Mouse (Mus musculus) megakaryocyte, embryonic 14.5 days (primary cell): ENCODE measurements around the gene Cd300e. TPM values are rescaled to one million over a fixed set of nuclear protein-coding genes. Genes with fewer than 3 reads are reported as not detected.
"Not testable (repeated sequence)": the region's sequence is repeated elsewhere in the genome, so short reads cannot be mapped to it uniquely, and the experiment has no call there.

ENCODE experiments used
- H3K27me3 ChIP-seq: replicated peaks from 2 replicates; pipeline ENCODE3; 2012; ENCODE audit warnings: inconsistent platforms
- H3K36me3 ChIP-seq: replicated peaks from 2 replicates; pipeline ENCODE3; 2012; ENCODE audit warnings: low read length, inconsistent platforms, mixed read lengths
- H3K4me1 ChIP-seq: 2 replicates; pipeline ENCODE4 v1.6.1; 2012; ENCODE audit warnings: inconsistent platforms
- H3K4me3 ChIP-seq: replicated peaks from 2 replicates; pipeline ENCODE3; 2012; ENCODE audit warnings: moderate library complexity, mild to moderate bottlenecking, inconsistent platforms
- H3K9me3 ChIP-seq: 2 replicates; pipeline ENCODE4 v1.6.1; 2012; ENCODE audit warnings: inconsistent platforms
- FLI1 ChIP-seq: IDR thresholded peaks from 2 replicates; pipeline ENCODE4 v1.6.1; 2012; ENCODE audit warnings: low read length, inconsistent platforms, mixed read lengths
- GATA1 ChIP-seq: IDR thresholded peaks from 3 replicates; pipeline ENCODE4 v1.6.1; 2012; ENCODE audit warnings: mixed read lengths, low read length, inconsistent platforms, borderline replicate concordance
- polyA plus RNA-seq: library from polyadenylated mRNA; stranded (reverse); fragments of >175 nt; gene quantifications from 2 replicates; pipeline ENCODE4 v1.2.3, GENCODE M21; 2012; ENCODE audit warnings: low replicate concordance; ENCODE audit not compliant: insufficient read depth

Gene Cd300e
- polyA plus RNA-seq, 1 experiment, result not detected

DNA sequence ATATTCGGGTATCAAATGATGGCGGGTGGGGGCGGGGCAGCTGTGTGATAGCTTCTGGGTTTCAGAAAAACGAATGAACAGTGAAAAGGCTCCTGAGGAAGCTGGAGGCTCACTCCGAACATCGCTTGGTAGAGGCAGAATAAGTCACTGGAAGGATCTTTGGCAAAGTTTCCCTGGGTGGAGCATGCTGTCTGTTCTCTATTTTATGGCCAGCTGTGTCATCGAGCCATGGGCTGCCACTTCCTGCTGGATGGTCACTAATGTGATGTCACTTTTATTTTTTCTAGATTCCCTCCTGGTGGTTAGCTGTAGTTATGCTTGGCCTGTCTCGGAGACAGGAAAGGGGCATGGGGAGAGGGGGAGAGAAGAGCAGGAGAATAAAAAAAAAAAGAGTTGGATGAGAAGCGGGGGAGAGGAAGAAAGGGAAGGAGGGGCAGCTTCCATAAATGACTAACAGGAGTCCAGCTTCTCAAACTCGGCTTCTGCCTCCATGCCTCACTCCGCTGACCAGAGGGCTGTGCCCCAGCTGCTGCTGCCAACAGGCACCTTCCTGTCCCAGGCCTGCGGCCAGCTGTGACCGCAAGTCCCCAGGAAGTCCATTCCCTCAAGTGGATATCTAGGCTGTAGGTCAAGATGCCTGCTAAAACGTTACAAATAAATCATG lies 9.8 kb upstream of the Cd300e start:
- H3K27me3 ChIP-seq, result peaks cover 52% of the 10 kb centered on the region
- H3K9me3 ChIP-seq, result 0 out of 2 replicates have a peak, but pooled peaks cover 7% of the 10 kb centered on the region
- TF ChIP-seq FLI1 (no peak), GATA1 (no peak)
- H3K4me1 ChIP-seq, result peaks cover 75% of the 10 kb centered on the region
- H3K36me3 ChIP-seq, result no peaks in the 10 kb centered on the region
- H3K4me3 ChIP-seq, result peak overlapping the region; percentile 87

DNA sequence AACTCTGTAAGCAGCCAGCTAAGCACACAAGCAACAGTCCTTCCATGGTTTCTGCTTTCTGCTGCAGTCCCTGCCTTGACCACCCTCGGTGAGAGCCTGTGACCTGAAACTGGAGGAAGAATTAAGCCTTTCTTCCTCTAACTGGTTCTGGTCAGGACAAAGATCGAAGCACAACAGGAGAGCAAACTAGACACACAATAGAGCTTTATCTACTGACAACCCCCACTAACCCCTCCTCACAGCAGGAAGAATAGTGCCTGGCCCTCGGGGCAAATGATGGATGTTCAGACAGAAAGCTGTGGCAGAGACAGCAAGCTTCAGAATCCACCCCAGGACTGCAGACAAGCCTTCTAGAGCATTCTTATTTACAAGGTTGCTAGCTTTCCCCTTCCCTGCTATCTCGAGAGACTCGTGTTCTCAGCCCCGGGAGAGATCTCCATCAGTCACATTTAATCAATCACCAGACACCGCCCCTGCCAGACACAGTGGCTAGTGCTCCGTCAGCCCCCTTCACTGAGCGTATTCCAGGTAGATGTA lies 9.1 kb upstream of the Cd300e start:
- peak overlapping the region; percentile 87 for H3K4me3 ChIP-seq
- peaks cover 55% of the 10 kb centered on the region for H3K27me3 ChIP-seq
- H3K9me3 ChIP-seq, result 0 out of 2 replicates have a peak, but pooled peaks cover 7% of the 10 kb centered on the region
- TF ChIP-seq FLI1 (no peak), GATA1 (no peak)
- H3K36me3 ChIP-seq, result no peaks in the 10 kb centered on the region
- peaks cover 71% of the 10 kb centered on the region for H3K4me1 ChIP-seq

DNA sequence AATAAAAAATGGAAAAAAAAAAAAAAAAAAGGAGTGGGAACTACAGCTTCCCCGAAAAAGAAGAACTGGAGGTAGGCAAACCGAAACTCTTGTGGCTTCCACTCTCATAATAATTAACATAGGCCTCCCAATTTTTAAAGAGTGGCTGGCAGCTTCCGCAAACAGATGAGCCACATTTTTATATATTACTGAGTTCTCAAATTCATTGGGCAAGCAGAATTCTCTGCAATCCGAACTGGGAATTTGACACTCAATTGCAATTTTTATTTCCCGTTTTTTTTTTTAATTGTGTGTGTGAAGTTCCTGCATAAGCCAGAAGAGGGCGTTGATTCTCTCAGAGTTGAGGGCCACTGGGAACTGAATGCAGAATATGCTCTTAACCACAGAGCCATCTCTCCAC lies 4.8 kb upstream of the Cd300e start:
- TF ChIP-seq FLI1 (no peak), GATA1 (no peak)
- no peaks in the 10 kb centered on the region for H3K36me3 ChIP-seq
- H3K4me1 ChIP-seq, result peaks cover 36% of the 10 kb centered on the region
- peaks cover 58% of the 10 kb centered on the region for H3K27me3 ChIP-seq
- H3K4me3 ChIP-seq, result no peak overlapping the region
- H3K9me3 ChIP-seq, result no peaks in the 10 kb centered on the region

DNA sequence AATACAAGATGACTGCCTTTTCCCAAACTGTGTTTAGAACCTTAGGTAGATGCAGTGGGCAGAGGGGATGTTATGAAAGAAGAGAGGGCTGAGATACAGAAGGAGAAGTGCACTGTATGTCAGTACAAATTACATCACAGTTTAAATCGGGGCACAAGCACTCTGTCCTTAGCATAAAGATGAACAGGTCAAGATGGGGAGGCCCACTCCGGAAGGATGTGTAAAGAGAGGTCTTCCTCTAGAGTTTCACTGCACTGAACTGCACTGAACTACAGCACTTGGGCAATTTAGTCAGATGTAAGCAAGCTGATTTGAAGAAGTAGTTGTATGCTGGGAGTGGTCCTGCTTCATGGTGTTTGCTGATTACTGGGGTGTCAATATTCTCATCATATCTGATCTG lies 2.2 kb downstream of the Cd300e start:
- H3K36me3 ChIP-seq, result no peaks in the 10 kb centered on the region
- H3K27me3 ChIP-seq, result peaks cover 59% of the 10 kb centered on the region
- H3K4me1 ChIP-seq, result peaks cover 7% of the 10 kb centered on the region
- no peak for TF ChIP-seq GATA1
- TF ChIP-seq FLI1, result no peak
- no peaks in the 10 kb centered on the region for H3K9me3 ChIP-seq
- H3K4me3 ChIP-seq, result no peak overlapping the region

DNA sequence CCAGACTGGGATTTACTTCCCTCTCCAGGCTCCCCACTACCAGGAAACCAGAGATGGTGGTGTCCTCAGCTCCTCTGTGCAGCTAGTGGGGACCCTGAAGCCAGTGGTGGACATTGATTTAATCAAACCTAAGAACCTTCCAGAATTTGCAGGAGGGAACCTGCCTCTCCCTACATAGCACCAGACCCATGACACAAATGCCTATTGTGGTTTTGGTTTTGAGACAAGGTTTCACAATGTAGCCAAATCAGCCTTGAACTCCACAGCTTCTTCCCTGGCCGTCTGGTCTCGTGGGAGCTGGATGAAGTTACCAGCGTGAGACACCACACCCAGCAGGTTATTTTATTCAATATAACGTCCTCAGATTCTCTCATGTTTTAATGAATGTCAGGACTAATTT lies 3.3 kb downstream of the Cd300e start:
- H3K9me3 ChIP-seq, result no peaks in the 10 kb centered on the region
- H3K36me3 ChIP-seq, result no peaks in the 10 kb centered on the region
- H3K27me3 ChIP-seq, result peaks cover 60% of the 10 kb centered on the region
- H3K4me1 ChIP-seq, result peaks cover 7% of the 10 kb centered on the region
- no peak overlapping the region for H3K4me3 ChIP-seq
- TF ChIP-seq FLI1, result no peak
- TF ChIP-seq GATA1, result no peak

DNA sequence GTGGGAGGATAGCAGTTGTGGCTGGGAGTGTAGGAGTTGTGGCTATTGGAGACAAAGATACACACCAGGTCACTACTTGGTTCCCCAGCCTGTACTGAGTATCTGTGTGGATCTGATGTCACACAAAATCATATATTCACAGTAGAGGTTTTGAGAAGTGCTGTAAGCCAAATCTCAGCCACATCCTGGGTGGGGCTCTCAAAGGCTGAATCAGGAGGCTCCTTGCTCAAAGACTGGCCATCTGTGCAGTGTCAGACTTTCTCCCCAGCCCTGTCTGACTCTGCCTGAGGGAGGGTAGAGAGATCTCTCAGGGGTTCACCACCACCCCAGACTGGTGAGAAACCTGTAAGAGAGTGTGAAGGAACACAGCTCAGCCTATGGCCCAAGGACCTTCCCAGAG lies 7.4 kb downstream of the Cd300e start:
- H3K27me3 ChIP-seq, result peaks cover 48% of the 10 kb centered on the region
- no peaks in the 10 kb centered on the region for H3K9me3 ChIP-seq
- peaks cover 2% of the 10 kb centered on the region; the same call in 1 of the 2 replicates for H3K4me1 ChIP-seq
- TF ChIP-seq GATA1, result no peak
- TF ChIP-seq FLI1, result no peak
- no peaks in the 10 kb centered on the region for H3K36me3 ChIP-seq
- H3K4me3 ChIP-seq, result no peak overlapping the region

DNA sequence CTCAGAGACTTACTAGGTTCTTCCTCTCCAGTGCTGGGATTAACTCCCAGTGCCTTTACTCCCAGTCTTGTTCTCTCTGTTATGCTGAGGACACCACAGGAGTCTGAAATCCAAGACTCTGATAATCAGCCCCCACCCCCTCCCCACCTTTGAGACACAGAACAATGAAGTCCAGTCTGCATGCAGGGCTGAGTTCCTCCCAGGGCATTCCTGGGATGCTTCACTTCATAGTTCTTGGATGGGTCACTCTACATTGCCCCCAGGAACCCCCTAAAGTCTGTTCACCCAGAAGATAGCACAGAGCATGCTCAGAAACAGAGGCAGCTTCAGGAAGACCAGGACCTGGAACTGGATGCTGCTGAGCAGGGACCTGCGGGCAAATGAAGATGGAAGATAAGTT lies 9.0 kb downstream of the Cd300e start:
- Histone ChIP-seq H3K4me3 (no peak overlapping the region), H3K4me1 (peaks cover 2% of the 10 kb centered on the region; the same call in 1 of the 2 replicates), H3K27me3 (peaks cover 41% of the 10 kb centered on the region), H3K9me3 (no peaks in the 10 kb centered on the region), H3K36me3 (no peaks in the 10 kb centered on the region)
- TF ChIP-seq GATA1 (no peak), FLI1 (no peak)

DNA sequence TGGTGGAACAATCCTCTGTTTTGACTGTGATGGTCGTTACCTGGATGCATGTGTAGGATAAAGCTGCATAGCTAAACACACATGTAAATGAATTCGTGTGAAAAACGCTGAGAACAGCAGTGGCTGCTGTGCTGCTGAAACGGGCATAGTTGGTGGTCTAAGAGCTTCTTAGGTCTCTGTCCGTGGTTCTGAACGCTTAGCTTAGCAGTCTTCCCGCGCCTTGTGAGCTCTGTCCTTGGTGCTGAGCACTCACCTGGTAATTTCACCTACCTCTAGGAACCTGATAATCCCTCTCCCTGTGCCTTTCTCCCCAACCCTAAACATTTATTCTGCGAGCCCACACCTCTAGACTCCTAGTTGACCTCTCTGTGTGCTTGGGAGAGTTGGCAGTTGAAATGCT lies 9.8 kb downstream of the Cd300e start:
- H3K4me3 ChIP-seq, result no peak overlapping the region
- no peaks in the 10 kb centered on the region for H3K9me3 ChIP-seq
- no peaks in the 10 kb centered on the region for H3K36me3 ChIP-seq
- TF ChIP-seq GATA1 (no peak), FLI1 (no peak)
- H3K4me1 ChIP-seq, result peaks cover 2% of the 10 kb centered on the region; the same call in 1 of the 2 replicates
- H3K27me3 ChIP-seq, result peaks cover 36% of the 10 kb centered on the region

DNA sequence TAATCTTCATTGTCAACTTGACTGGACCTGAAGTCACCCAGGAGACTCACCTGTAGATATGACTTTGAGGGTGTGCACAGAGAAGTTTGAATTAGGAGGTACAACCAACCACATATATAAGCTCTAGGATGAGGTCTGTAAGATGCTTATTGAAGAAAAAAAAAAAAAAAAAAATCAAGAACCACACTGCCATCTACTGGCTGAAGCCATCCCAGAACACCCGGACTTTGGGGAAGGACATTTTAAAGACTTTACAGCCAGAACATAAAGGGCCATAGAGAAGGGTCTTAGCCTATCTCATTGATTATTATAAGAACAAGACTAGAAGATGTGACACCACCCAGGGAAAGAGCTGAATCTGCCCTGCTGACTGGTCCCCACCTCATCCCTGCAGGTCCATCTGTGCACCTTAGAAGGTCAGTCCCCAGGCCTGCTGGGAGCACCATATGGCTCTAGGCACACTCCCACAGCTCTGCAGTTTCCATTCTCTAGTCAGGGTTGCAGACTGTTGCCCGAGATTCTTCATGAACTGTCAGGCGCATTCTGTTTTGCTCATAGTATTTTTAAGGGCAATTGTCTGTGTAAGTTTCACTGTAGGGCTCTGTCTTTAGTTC lies 12.6 kb downstream of the Cd300e start:
- Histone ChIP-seq H3K27me3 (peaks cover 25% of the 10 kb centered on the region), H3K4me3 (no peak overlapping the region), H3K4me1 (peaks cover 2% of the 10 kb centered on the region; the same call in 1 of the 2 replicates), H3K36me3 (no peaks in the 10 kb centered on the region), H3K9me3 (no peaks in the 10 kb centered on the region)
- TF ChIP-seq GATA1, result no peak
- no peak for TF ChIP-seq FLI1

DNA sequence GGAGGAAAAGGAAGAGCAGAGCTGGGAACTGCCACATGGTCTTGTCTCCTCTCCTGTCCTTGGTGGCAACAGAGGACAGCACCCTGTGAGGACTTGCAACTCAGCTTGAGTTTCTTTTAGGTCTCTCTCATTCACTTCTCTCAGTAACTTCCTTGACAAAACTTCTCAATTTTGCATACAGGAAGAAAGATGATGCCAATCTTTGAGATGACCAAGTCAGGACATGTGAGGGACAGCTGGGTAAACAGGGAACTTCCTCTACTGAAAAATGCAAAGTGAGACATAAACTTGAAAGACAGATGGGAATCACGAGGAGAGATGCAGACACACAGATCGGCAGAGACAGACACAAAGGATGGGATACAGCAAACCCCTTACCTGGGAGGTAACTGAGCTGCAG lies 13.7 kb downstream of the Cd300e start, which contains the start of gene Cd300ld3:
Cd300ld3 (minus strand) TSS at position 151 of the 400 bp plus-strand sequence.
- peaks cover 19% of the 10 kb centered on the region for H3K27me3 ChIP-seq
- no peaks in the 10 kb centered on the region for H3K9me3 ChIP-seq
- peaks cover 2% of the 10 kb centered on the region; the same call in 1 of the 2 replicates for H3K4me1 ChIP-seq
- no peak within 1 kb of the TSS for H3K4me3 ChIP-seq
- TF ChIP-seq GATA1, result no peak
- no peak for TF ChIP-seq FLI1
- no peaks in the 10 kb centered on the region for H3K36me3 ChIP-seq

DNA sequence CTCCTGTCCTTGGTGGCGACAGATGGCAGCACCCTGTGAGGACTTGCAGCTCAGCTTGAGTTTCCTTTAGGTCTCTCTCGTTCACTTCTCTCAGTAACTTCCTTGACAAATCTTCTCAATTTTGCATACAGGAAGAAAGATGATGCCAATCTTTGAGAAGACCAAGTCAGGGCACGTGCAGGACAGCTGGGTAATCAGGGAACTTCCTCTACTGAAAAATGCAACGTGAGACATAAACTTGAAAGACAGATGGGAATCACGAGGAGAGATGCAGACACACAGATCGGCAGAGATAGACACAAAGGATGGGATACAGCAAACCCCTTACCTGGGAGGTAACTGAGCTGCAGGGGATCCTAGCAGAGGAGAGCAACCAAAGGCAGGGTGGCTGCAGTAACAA lies 24.3 kb downstream of the Cd300e start, which contains the start of gene Cd300ld5:
Cd300ld5 (minus strand) TSS at position 101 of the 400 bp plus-strand sequence.
- not testable (repeated sequence) for H3K4me1 ChIP-seq, H3K27me3 ChIP-seq, H3K9me3 ChIP-seq, H3K36me3 ChIP-seq, H3K4me3 ChIP-seq

DNA sequence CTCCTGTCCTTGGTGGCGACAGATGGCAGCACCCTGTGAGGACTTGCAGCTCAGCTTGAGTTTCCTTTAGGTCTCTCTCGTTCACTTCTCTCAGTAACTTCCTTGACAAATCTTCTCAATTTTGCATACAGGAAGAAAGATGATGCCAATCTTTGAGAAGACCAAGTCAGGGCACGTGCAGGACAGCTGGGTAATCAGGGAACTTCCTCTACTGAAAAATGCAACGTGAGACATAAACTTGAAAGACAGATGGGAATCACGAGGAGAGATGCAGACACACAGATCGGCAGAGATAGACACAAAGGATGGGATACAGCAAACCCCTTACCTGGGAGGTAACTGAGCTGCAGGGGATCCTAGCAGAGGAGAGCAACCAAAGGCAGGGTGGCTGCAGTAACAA lies 35.1 kb downstream of the Cd300e start, which contains the start of gene Cd300ld4:
Cd300ld4 (minus strand) TSS at position 101 of the 400 bp plus-strand sequence.
- H3K9me3 ChIP-seq, H3K4me1 ChIP-seq: not testable (repeated sequence)

DNA sequence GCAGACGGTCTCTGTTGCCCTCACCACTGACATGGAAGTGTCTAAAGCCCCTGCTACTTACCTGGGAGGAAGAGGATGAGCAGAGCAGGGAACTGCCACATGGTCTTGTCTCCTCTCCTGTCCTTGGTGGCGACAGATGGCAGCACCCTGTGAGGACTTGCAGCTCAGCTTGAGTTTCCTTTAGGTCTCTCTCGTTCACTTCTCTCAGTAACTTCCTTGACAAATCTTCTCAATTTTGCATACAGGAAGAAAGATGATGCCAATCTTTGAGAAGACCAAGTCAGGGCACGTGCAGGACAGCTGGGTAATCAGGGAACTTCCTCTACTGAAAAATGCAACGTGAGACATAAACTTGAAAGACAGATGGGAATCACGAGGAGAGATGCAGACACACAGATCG lies 45.9 kb downstream of the Cd300e start, which contains the start of gene Cd300ld2:
Cd300ld2 (minus strand) TSS at position 101 of the 400 bp plus-strand sequence.
- not testable (repeated sequence) for H3K9me3 ChIP-seq, H3K4me1 ChIP-seq, H3K4me3 ChIP-seq, H3K27me3 ChIP-seq, H3K36me3 ChIP-seq

More for the DNA sequence above, 35.1 kb downstream of the Cd300e start, which contains the start of gene Cd300ld4:
- H3K4me3 ChIP-seq, H3K36me3 ChIP-seq, H3K27me3 ChIP-seq: not testable (repeated sequence)
